Mouse (Mus musculus): Measurements from ENCODE around the gene Pth. TPM values are rescaled to one million over a fixed set of nuclear protein-coding genes. Genes with fewer than 3 reads are reported as not detected.

Gene Pth
- not detected for polyA plus RNA-seq (2017; shearing (Covaris generic))

DNA sequence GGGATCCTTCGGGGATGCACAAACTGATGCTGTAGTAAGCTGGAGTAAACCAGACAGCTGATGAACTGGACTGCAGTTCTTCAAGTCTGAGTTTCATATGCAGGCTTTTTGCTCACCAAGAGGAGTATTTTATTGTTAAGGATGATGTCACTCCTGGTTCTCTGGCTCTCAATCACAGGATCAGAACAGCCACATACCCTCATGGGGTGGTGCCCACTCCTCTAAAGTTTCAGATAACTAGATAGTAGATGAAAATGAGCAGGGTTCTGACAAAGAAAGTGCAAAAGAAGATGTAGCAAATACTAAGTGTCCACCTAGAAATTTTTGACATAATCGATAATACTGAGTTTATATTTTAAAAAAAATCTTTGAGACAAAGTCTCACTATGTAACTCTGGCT, at the start of gene Pth:
Pth (minus strand) TSS at position 101 of the 400 bp plus-strand sequence.

GRCm38 (mm10) chr7:113368746-113369619, 19.4 kb downstream of the Pth start, which contains the start of gene Btbd10:
Gene Btbd10 (minus strand): TSS chr7:113369392.

Other genes with a start within 250 kb of the Pth start
- 29.2 TPM for gene Arntl, start 181.1 kb downstream of the Pth start, polyA plus RNA-seq (2017; shearing (Covaris generic))
- 18.9 TPM for gene Btbd10, start 19.2 kb downstream of the Pth start, polyA plus RNA-seq (2017; shearing (Covaris generic))
- 64.3 TPM for gene Far1, start 125.3 kb upstream of the Pth start, polyA plus RNA-seq (2017; shearing (Covaris generic))

All from CD4-positive, CD25-positive, alpha-beta regulatory T cell (primary cell).